Mouse (Mus musculus) CH12.LX (cell line): ENCODE data around the gene Lgals4. TPM values are rescaled to one million over a fixed set of nuclear protein-coding genes. Genes with fewer than 3 reads are reported as not detected.

Source experiments
- DNase-seq: peaks from one replicate; pipeline ENCODE4 v3.0.0-alpha.2; 2013; ENCODE audit errors: extremely low read depth
- H3K27ac ChIP-seq: 2 replicates; pipeline ENCODE4 v1.5.1; 2012; ENCODE audit warnings: low read depth, mild to moderate bottlenecking, control low read depth, moderate library complexity; ENCODE audit not compliant: insufficient read depth
- H3K27me3 ChIP-seq: replicated peaks from 2 replicates; pipeline ENCODE3; 2012; ENCODE audit warnings: inconsistent platforms
- H3K36me3 ChIP-seq, 2 experiments: replicated peaks in 1 of 2; 2 replicates each; pipeline versions ENCODE3 to v1.6.1; 2012; ENCODE audit warnings: inconsistent platforms in 1 of 2, low read length in 1 of 2, mild to moderate bottlenecking in 1 of 2, mixed read lengths in 1 of 2, moderate library complexity in 1 of 2; ENCODE audit not compliant: control insufficient read depth in 1 of 2, insufficient read depth in 1 of 2
- H3K4me1 ChIP-seq, 2 experiments: 2 replicates each; pipeline ENCODE4 v1.6.1; 2012; ENCODE audit warnings: inconsistent platforms in 1 of 2, moderate library complexity in 1 of 2; ENCODE audit not compliant: insufficient read depth in 2 of 2, control insufficient read depth in 1 of 2
- H3K4me2 ChIP-seq: 2 replicates; pipeline ENCODE4 v1.6.1; 2012; ENCODE audit warnings: low read depth, mild to moderate bottlenecking, control low read depth; ENCODE audit not compliant: poor library complexity, insufficient read depth, severe bottlenecking
- H3K4me3 ChIP-seq, 3 experiments: fragments of 150-350 bp in 1 of 3; sonication (generic) in 1 of 3; replicated peaks in 1 of 3; 2 replicates each; pipeline versions ENCODE3 to v1.5.1; 2011 to 2012; ENCODE audit warnings: low read depth in 2 of 3, low read length in 2 of 3, mild to moderate bottlenecking in 2 of 3, moderate library complexity in 2 of 3, control low read depth in 1 of 3, improper control_type of control experiment in 1 of 3, inconsistent platforms in 1 of 3, mixed read lengths in 1 of 3; ENCODE audit not compliant: poor library complexity in 1 of 3
- H3K79me2 ChIP-seq: replicated peaks from 2 replicates; pipeline ENCODE4 v1.6.1; 2012; ENCODE audit warnings: mild to moderate bottlenecking, moderate library complexity; ENCODE audit not compliant: control insufficient read depth, poor library complexity, insufficient read depth, severe bottlenecking; ENCODE audit errors: extremely low read depth
- H3K9ac ChIP-seq: 2 replicates; pipeline ENCODE4 v1.6.1; 2012; ENCODE audit warnings: low read depth, mild to moderate bottlenecking, control low read depth, moderate library complexity; ENCODE audit not compliant: insufficient read depth
- H3K9me3 ChIP-seq: replicated peaks from 2 replicates; pipeline ENCODE3; 2012; ENCODE audit warnings: low read length, inconsistent platforms, mixed read lengths
- BHLHE40 ChIP-seq: IDR thresholded peaks from 2 replicates; pipeline ENCODE4 v1.6.1; 2011; ENCODE audit warnings: mild to moderate bottlenecking, low read depth, low read length, improper control_type of control experiment
- E2F4 ChIP-seq: IDR thresholded peaks from 2 replicates; pipeline ENCODE4 v1.6.1; 2011; ENCODE audit warnings: low read depth, low read length, improper control_type of control experiment; ENCODE audit not compliant: insufficient replicate concordance
- EP300 ChIP-seq: IDR thresholded peaks from 2 replicates; pipeline ENCODE4 v1.6.1; 2011; ENCODE audit warnings: low read length, improper control_type of control experiment
- IRF4 ChIP-seq: IDR thresholded peaks from 2 replicates; pipeline ENCODE4 v1.6.1; 2014; ENCODE audit warnings: low read depth, mild to moderate bottlenecking, inconsistent platforms, low read length, improper control_type of control experiment
- JUND ChIP-seq: conservative IDR thresholded peaks from 2 replicates; pipeline ENCODE4 v1.6.1; 2011; ENCODE audit warnings: low read depth, low read length, improper control_type of control experiment
- KAT2A ChIP-seq: IDR thresholded peaks from 2 replicates; pipeline ENCODE4 v1.6.1; 2012; ENCODE audit warnings: low read length, improper control_type of control experiment, inconsistent platforms; ENCODE audit not compliant: insufficient replicate concordance
- MAFK ChIP-seq: IDR thresholded peaks from 2 replicates; pipeline ENCODE4 v1.6.1; 2011; ENCODE audit warnings: low read length, improper control_type of control experiment; ENCODE audit not compliant: insufficient replicate concordance
- MAX ChIP-seq: IDR thresholded peaks from 2 replicates; pipeline ENCODE4 v1.6.1; 2011; ENCODE audit warnings: low read length, improper control_type of control experiment
- MAZ ChIP-seq: IDR thresholded peaks from 2 replicates; pipeline ENCODE4 v1.6.1; 2012; ENCODE audit warnings: low read depth, mild to moderate bottlenecking, inconsistent platforms, low read length, improper control_type of control experiment, moderate library complexity
- MEF2A ChIP-seq: IDR thresholded peaks from 2 replicates; pipeline ENCODE4 v1.6.1; 2014; ENCODE audit warnings: low read depth, mild to moderate bottlenecking, inconsistent platforms, low read length, improper control_type of control experiment, borderline replicate concordance
- MXI1 ChIP-seq: IDR thresholded peaks from 2 replicates; pipeline ENCODE4 v1.6.1; 2011; ENCODE audit warnings: mild to moderate bottlenecking, low read depth, low read length, improper control_type of control experiment
- POLR2A ChIP-seq: IDR thresholded peaks from 2 replicates; pipeline ENCODE4 v1.6.1; 2011; ENCODE audit warnings: low read depth, mild to moderate bottlenecking, improper control_type of control experiment, low read length
- POLR2AphosphoS2 ChIP-seq: IDR thresholded peaks from 2 replicates; pipeline ENCODE4 v1.6.1; 2011; ENCODE audit warnings: low read depth, low read length, improper control_type of control experiment
- TBP ChIP-seq: conservative IDR thresholded peaks from 2 replicates; pipeline ENCODE4 v1.6.1; 2011; ENCODE audit warnings: low read depth, low read length, improper control_type of control experiment
- TCF12 ChIP-seq: IDR thresholded peaks from 2 replicates; pipeline ENCODE4 v1.6.1; 2014; ENCODE audit warnings: low read depth, mild to moderate bottlenecking, inconsistent platforms, low read length, improper control_type of control experiment
- UBTF ChIP-seq: IDR thresholded peaks from 2 replicates; pipeline ENCODE4 v1.6.1; 2012; ENCODE audit warnings: low read depth, mild to moderate bottlenecking, inconsistent platforms, low read length, improper control_type of control experiment, moderate library complexity
- ZC3H11A ChIP-seq: IDR thresholded peaks from 2 replicates; pipeline ENCODE4 v1.6.1; 2012; ENCODE audit warnings: low read depth, mild to moderate bottlenecking, inconsistent platforms, low read length, improper control_type of control experiment
- ZNF384 ChIP-seq: IDR thresholded peaks from 2 replicates; pipeline ENCODE4 v1.6.1; 2012; ENCODE audit warnings: low read depth, low read length, improper control_type of control experiment, inconsistent platforms
- dilution Hi-C: fragments of 300-500 bp; cut with MboI; formaldehyde crosslinking; loops from 2 replicates; pipeline ENCODE4 v1.14.3; 2020; ENCODE audit warnings: low sequenced_read_pairs; ENCODE audit not compliant: extremely low pct_unique_long_range_greater_than_20kb, extremely low pct_ligation_motif_present
- in situ Hi-C: fragments of 300-500 bp; cut with MboI; formaldehyde crosslinking; loops from 3 replicates; pipeline ENCODE4 v1.14.3; 2019; ENCODE audit warnings: low sequenced_read_pairs, low pct_ligation_motif_present, low pct_unique_long_range_greater_than_20kb, mixed read lengths
- polyA plus RNA-seq: library from polyadenylated mRNA; unstranded; fragments of >175 nt; gene quantifications from 2 replicates; pipeline ENCODE4 v1.2.1, GENCODE M21; 2012; ENCODE audit warnings: low read depth; ENCODE audit not compliant: insufficient read length
- total RNA-seq, 2 experiments: library from RNA; depleted of rRNA; stranded (reverse); fragments of 300-350 nt in 1 of 2; fragments of >200 nt in 1 of 2; gene quantifications; 2 replicates each; pipeline ENCODE4 v1.2.3; 2012 to 2014

The Lgals4 gene
- total and polyA plus RNA-seq, 3 experiments, result 2.6 to 7.0 (median 6.5) TPM

GRCm38 (mm10) chr7:28849700-28850236 lies 16.1 kb downstream of the Lgals4 start:
- peaks cover 12% of the 10 kb centered on the region for H3K9me3 ChIP-seq
- H3K4me3 ChIP-seq, result no peak overlapping the region
- dilution Hi-C loops, result no loop called here
- no peaks in the 10 kb centered on the region for H3K79me2 ChIP-seq
- no peaks in the 10 kb centered on the region for H3K27me3 ChIP-seq
- H3K9ac ChIP-seq, result no peak overlapping the region
- TF ChIP-seq ZNF384 (no peak), EP300 (no peak), JUND (no peak), TCF12 (no peak), UBTF (no peak)
- no peak overlapping the region for H3K4me2 ChIP-seq
- H3K27ac ChIP-seq, result no peak overlapping the region
- in situ Hi-C loops, result no loop called here
- no peak for DNase-seq
- H3K36me3 ChIP-seq, result no peaks in the 10 kb centered on the region
- H3K4me1 ChIP-seq, result no peaks in the 10 kb centered on the region

- H3K79me2 ChIP-seq, result no peaks in the 10 kb centered on the region
- no peaks in the 10 kb centered on the region for H3K36me3 ChIP-seq
- H3K27me3 ChIP-seq, result no peaks in the 10 kb centered on the region
- H3K9me3 ChIP-seq, result peaks cover 12% of the 10 kb centered on the region
- in situ Hi-C loops, result no loop called here
- H3K4me3 ChIP-seq, result no peak overlapping the region
- TF ChIP-seq MAFK (no peak), POLR2A (no peak), UBTF (no peak)
- TF ChIP-seq, all 38 proteins: peak for 0
- Histone ChIP-seq H3K27ac (no peak overlapping the region), H3K4me2 (no peak overlapping the region), H3K9ac (no peak overlapping the region), H3K4me1 (no peaks in the 10 kb centered on the region)
- no peak for DNase-seq
- dilution Hi-C loops, result no loop called here
Observed at GRCm38 (mm10) chr7:28850642-28851041, 17.0 kb downstream of the Lgals4 start.

- Histone ChIP-seq H3K9me3 (peaks cover 9% of the 10 kb centered on the region), H3K79me2 (no peaks in the 10 kb centered on the region), H3K27me3 (no peaks in the 10 kb centered on the region), H3K36me3 (no peaks in the 10 kb centered on the region), H3K4me3 (no peak overlapping the region), H3K4me1 (no peaks in the 10 kb centered on the region), H3K4me2 (no peak overlapping the region), H3K27ac (no peak overlapping the region), H3K9ac (no peak overlapping the region)
- in situ Hi-C loops, result no loop called here
- TF ChIP-seq POLR2A, result no peak
- TF ChIP-seq MAX, result no peak
- TF ChIP-seq POLR2AphosphoS2, result no peak
- TF ChIP-seq UBTF, result no peak
- no peak for TF ChIP-seq E2F4
- no peak for TF ChIP-seq MXI1
- TF ChIP-seq BHLHE40, result no peak
- TF ChIP-seq IRF4, result no peak
- TF ChIP-seq ZC3H11A, result no peak
- TF ChIP-seq TCF12, result no peak
- no peak for TF ChIP-seq MAZ
- no peak for TF ChIP-seq EP300
- TF ChIP-seq MEF2A, result no peak
- TF ChIP-seq TBP, result no peak
- no peak for TF ChIP-seq ZNF384
- no peak for TF ChIP-seq KAT2A
- dilution Hi-C loops, result no loop called here
- no peak for DNase-seq
Observed at GRCm38 (mm10) chr7:28859953-28860352, 26.3 kb downstream of the Lgals4 start.
